Mouse (Mus musculus): ENCODE measurements around the gene Arl14. TPM values are rescaled to one million over a fixed set of nuclear protein-coding genes. Genes with fewer than 3 reads are reported as not detected.

Arl14 gene
- polyA plus RNA-seq (2016; fragmentation: Nextera tagmentation; extraction: Ambion mirVana): not detected in 2 replicates

- H3K9me3 ChIP-seq (replicated peaks): no peaks in the 10 kb centered on the region
- no peaks in the 10 kb centered on the region for H3K36me3 ChIP-seq
- no peak for DNase-seq (ENCODE audit: low spot score)
- no peak within 1 kb of the TSS for H3K4me3 ChIP-seq
- WGBS: 81% methylated on average over 8 of the region's 8 CpGs
- no peaks in the 10 kb centered on the region for H3K27me3 ChIP-seq (ENCODE audit: low read depth, poor library complexity, severe bottlenecking)
- no peaks in the 10 kb centered on the region; the same call in 1 of the 2 replicates for H3K4me1 ChIP-seq
- H3K27ac ChIP-seq (replicated peaks): no peak within 1 kb of the TSS
Measured at GRCm38 (mm10) chr3:69221806-69222501, at the start of gene Arl14. TSS of gene Arl14 (plus strand) at chr3:69222419.

DNA sequence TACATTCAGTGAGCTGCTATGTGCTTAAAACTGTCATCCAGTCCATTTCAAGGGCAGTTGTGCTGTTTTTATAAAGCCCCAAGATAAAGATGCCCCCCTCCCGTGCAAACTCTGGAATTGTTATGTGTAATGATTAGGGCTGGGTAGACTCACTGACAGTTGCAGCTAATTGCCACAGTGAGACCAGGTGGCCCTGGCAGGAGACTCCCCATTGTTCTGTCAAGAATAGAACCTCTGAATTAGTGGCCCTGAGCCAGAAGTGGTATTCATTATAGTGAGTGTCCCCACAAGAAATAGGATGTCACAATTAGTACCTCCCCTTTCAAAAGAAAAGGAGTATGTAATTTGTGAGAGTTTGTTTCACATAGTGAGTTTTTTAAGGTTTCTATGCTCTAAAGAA is 47.0 kb upstream of the Arl14 start:
- no peaks in the 10 kb centered on the region for H3K9me3 ChIP-seq (replicated peaks)
- H3K27ac ChIP-seq (replicated peaks): no peak overlapping the region
- WGBS: 41% methylated on average over 1 of the region's 1 CpGs
- no peaks in the 10 kb centered on the region for H3K36me3 ChIP-seq
- H3K4me1 ChIP-seq: peaks cover 17% of the 10 kb centered on the region
- H3K4me3 ChIP-seq: no peak overlapping the region
- no peak for DNase-seq (ENCODE audit: low spot score)
- H3K27me3 ChIP-seq (ENCODE audit: low read depth, poor library complexity, severe bottlenecking): no peaks in the 10 kb centered on the region

DNA sequence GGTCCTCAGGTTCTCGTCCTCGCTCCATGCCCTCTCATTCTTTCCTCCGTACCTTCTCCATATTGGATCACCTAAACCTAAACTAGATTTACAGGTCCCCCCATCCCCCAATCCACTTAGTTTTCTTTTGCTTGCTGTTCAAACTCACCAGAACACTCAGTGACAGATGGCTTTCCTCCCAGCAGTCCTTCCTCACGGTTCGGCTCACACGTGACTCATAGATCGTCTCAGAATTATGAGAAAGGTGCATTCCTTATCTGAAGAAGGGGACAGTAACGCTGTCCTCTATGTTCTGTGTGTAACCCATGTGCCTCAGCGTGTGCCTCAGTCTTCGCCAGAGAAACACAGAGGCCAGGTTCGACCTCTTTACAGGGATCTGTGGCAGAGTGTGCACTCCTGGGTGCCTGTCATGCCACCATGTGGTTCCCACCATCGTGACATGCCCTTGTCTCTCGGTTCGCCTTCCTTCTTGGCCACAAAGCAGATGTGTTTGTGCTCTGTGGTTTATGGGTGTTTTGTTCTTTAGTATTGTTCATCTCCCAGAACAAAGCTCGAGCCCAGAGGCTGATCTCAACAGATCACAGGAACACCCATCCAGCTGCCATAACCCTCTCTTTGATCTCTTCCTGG is 44.9 kb upstream of the Arl14 start:
- Histone ChIP-seq H3K27me3 (ENCODE audit: low read depth, poor library complexity, severe bottlenecking) (no peaks in the 10 kb centered on the region), H3K27ac (replicated peaks) (0 out of 2 replicates have a peak overlapping the region, but pooled peaks have one; percentile 9), H3K4me3 (no peak overlapping the region), H3K36me3 (no peaks in the 10 kb centered on the region), H3K9me3 (replicated peaks) (no peaks in the 10 kb centered on the region), H3K4me1 (peaks cover 17% of the 10 kb centered on the region)
- 87% methylated on average over 15 of the region's 15 CpGs for WGBS
- no peak for DNase-seq (ENCODE audit: low spot score)

- no peaks in the 10 kb centered on the region for H3K9me3 ChIP-seq (replicated peaks)
- no peaks in the 10 kb centered on the region for H3K36me3 ChIP-seq
- no peak overlapping the region for H3K4me3 ChIP-seq
- no peak for DNase-seq (ENCODE audit: low spot score)
- no peaks in the 10 kb centered on the region for H3K27me3 ChIP-seq (ENCODE audit: low read depth, poor library complexity, severe bottlenecking)
- H3K4me1 ChIP-seq: peaks cover 17% of the 10 kb centered on the region
- no peak overlapping the region for H3K27ac ChIP-seq (replicated peaks)
Measured at GRCm38 (mm10) chr3:69177914-69178313, 44.3 kb upstream of the Arl14 start.

DNA sequence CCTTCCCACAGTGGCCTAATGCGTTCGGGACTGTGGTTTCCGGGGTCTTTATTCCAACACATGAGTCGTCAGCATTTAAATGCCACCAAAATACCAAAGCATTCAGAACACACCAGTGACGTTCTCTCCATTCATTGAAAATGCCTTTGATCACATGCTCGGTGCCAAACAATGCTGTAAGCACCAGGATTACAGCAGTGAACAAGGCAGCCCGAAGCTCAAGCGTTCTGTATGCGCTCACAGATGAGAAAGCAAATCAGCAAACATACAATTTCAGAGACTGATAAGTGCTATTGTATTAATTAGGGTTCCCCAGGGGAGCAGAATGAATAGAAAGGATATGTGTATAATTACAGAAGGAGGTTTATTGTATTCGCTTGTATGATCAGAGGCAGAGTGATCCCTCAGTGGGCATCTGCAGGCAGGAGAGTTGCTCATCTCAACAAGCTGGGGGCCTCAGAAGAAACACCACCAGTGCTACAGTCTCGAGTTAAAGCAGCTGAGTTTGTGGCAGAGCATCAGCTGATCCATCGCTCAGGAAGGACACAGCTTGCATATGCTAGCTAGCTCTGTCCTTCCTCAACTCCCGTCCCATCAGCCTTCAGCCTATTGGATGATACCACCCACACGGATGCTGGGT is 43.7 kb upstream of the Arl14 start:
- no peak for DNase-seq (ENCODE audit: low spot score)
- Histone ChIP-seq H3K4me3 (0 out of 2 replicates have a peak overlapping the region, but pooled peaks have one; percentile 7), H3K36me3 (no peaks in the 10 kb centered on the region), H3K27me3 (ENCODE audit: low read depth, poor library complexity, severe bottlenecking) (no peaks in the 10 kb centered on the region), H3K4me1 (peaks cover 17% of the 10 kb centered on the region), H3K27ac (replicated peaks) (no peak overlapping the region), H3K9me3 (replicated peaks) (no peaks in the 10 kb centered on the region)
- 50% methylated on average over 14 of the region's 14 CpGs for WGBS

- H3K27me3 ChIP-seq (ENCODE audit: low read depth, poor library complexity, severe bottlenecking): no peaks in the 10 kb centered on the region
- no peaks in the 10 kb centered on the region for H3K9me3 ChIP-seq (replicated peaks)
- 87% methylated on average over 8 of the region's 8 CpGs for WGBS
- H3K4me1 ChIP-seq: peaks cover 17% of the 10 kb centered on the region
- no peaks in the 10 kb centered on the region for H3K36me3 ChIP-seq
- H3K27ac ChIP-seq (replicated peaks): no peak overlapping the region
- H3K4me3 ChIP-seq: no peak overlapping the region
- DNase-seq (ENCODE audit: low spot score): no peak
Measured at GRCm38 (mm10) chr3:69181531-69181930, 40.7 kb upstream of the Arl14 start.

DNA sequence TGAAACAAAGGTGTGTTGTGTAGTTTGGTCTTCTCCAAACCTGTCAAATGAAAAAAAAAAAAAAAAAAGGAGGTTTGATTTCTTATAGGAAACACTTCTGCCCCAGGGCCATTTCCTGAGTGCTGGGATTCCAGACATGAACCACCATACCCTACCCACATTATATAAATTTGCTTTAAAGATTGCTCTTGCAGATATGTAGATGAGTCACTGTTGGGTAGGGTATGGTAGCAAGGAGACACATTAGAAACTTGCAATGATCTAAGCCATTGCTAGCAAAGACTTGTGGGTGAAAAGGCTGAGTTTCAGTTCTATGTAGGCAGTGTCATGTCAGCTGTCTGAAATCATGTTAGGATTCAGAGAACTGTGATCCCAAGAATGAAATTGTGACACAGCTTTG is 40.0 kb upstream of the Arl14 start:
- no peaks in the 10 kb centered on the region for H3K27me3 ChIP-seq (ENCODE audit: low read depth, poor library complexity, severe bottlenecking)
- no peaks in the 10 kb centered on the region for H3K9me3 ChIP-seq (replicated peaks)
- H3K4me3 ChIP-seq: no peak overlapping the region
- no peak for DNase-seq (ENCODE audit: low spot score)
- H3K36me3 ChIP-seq: no peaks in the 10 kb centered on the region
- H3K4me1 ChIP-seq: peaks cover 17% of the 10 kb centered on the region
- no peak overlapping the region for H3K27ac ChIP-seq (replicated peaks)

GRCm38 (mm10) chr3:69185244-69185643 is 37.0 kb upstream of the Arl14 start:
- H3K27me3 ChIP-seq (ENCODE audit: low read depth, poor library complexity, severe bottlenecking): no peaks in the 10 kb centered on the region
- 84% methylated on average over 7 of the region's 7 CpGs for WGBS
- DNase-seq (ENCODE audit: low spot score): no peak
- no peaks in the 10 kb centered on the region for H3K9me3 ChIP-seq (replicated peaks)
- H3K4me1 ChIP-seq: no peaks in the 10 kb centered on the region
- H3K36me3 ChIP-seq: no peaks in the 10 kb centered on the region
- H3K4me3 ChIP-seq: no peak overlapping the region
- no peak overlapping the region for H3K27ac ChIP-seq (replicated peaks)

- Histone ChIP-seq H3K4me1 (no peaks in the 10 kb centered on the region), H3K4me3 (no peak overlapping the region), H3K36me3 (no peaks in the 10 kb centered on the region), H3K27ac (replicated peaks) (no peak overlapping the region), H3K9me3 (replicated peaks) (no peaks in the 10 kb centered on the region), H3K27me3 (ENCODE audit: low read depth, poor library complexity, severe bottlenecking) (no peaks in the 10 kb centered on the region)
- 85% methylated on average over 4 of the region's 4 CpGs for WGBS
- DNase-seq (ENCODE audit: low spot score): no peak
Measured at GRCm38 (mm10) chr3:69186031-69186430, 36.2 kb upstream of the Arl14 start.

- Histone ChIP-seq H3K27ac (replicated peaks) (no peak overlapping the region), H3K36me3 (no peaks in the 10 kb centered on the region), H3K4me1 (no peaks in the 10 kb centered on the region), H3K4me3 (no peak overlapping the region), H3K9me3 (replicated peaks) (no peaks in the 10 kb centered on the region), H3K27me3 (ENCODE audit: low read depth, poor library complexity, severe bottlenecking) (no peaks in the 10 kb centered on the region)
- 89% methylated on average over 16 of the region's 16 CpGs for WGBS
- DNase-seq (ENCODE audit: low spot score): no peak
Measured at GRCm38 (mm10) chr3:69186643-69187042, 35.6 kb upstream of the Arl14 start.

GRCm38 (mm10) chr3:69192995-69193394 is 29.2 kb upstream of the Arl14 start:
- H3K9me3 ChIP-seq (replicated peaks): no peaks in the 10 kb centered on the region
- H3K4me1 ChIP-seq: peaks cover under 1% of the 10 kb centered on the region
- no peaks in the 10 kb centered on the region for H3K27me3 ChIP-seq (ENCODE audit: low read depth, poor library complexity, severe bottlenecking)
- 90% methylated on average over 3 of the region's 3 CpGs for WGBS
- no peaks in the 10 kb centered on the region for H3K36me3 ChIP-seq
- DNase-seq (ENCODE audit: low spot score): no peak
- H3K27ac ChIP-seq (replicated peaks): no peak overlapping the region
- H3K4me3 ChIP-seq: no peak overlapping the region

DNA sequence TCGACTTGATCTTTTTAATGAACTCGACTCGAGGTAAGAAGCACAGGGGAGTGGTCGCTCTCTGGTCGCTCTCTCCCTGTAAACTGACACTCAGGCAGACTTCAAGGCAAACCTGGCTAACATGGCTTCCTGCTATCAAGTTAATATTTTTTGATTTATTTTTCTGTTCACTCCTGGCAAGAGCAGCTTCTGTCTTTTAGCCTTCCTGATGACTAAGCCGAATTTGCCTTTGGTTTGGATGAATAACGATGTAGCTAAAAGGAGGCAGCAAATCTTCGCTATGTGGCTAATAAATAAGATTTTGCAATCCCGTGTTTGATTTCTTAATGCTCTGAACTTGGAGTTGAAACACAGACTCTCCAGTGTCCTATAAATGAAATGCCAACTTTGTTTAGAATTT is 27.7 kb upstream of the Arl14 start:
- Histone ChIP-seq H3K27me3 (ENCODE audit: low read depth, poor library complexity, severe bottlenecking) (no peaks in the 10 kb centered on the region), H3K9me3 (replicated peaks) (no peaks in the 10 kb centered on the region), H3K4me3 (no peak overlapping the region), H3K36me3 (no peaks in the 10 kb centered on the region), H3K4me1 (peaks cover 8% of the 10 kb centered on the region), H3K27ac (replicated peaks) (no peak overlapping the region)
- 77% methylated on average over 9 of the region's 9 CpGs for WGBS
- DNase-seq (ENCODE audit: low spot score): no peak

GRCm38 (mm10) chr3:69195251-69195650 is 27.0 kb upstream of the Arl14 start:
- WGBS: 77% methylated on average over 8 of the region's 8 CpGs
- Histone ChIP-seq H3K27ac (replicated peaks) (no peak overlapping the region), H3K4me1 (peaks cover 8% of the 10 kb centered on the region), H3K27me3 (ENCODE audit: low read depth, poor library complexity, severe bottlenecking) (no peaks in the 10 kb centered on the region), H3K36me3 (no peaks in the 10 kb centered on the region), H3K4me3 (no peak overlapping the region), H3K9me3 (replicated peaks) (no peaks in the 10 kb centered on the region)
- DNase-seq (ENCODE audit: low spot score): no peak
